Mouse (Mus musculus) thymus, adult 2 months (tissue): Measurements from ENCODE around the gene Txlnb.

Source experiments
- CTCF ChIP-seq: fragments of 200-500 bp; IDR thresholded peaks from 2 replicates; pipeline ENCODE4 v1.5.1; 2012; ENCODE audit warnings: mild to moderate bottlenecking, control low read depth, low read length, moderate library complexity, borderline replicate concordance; ENCODE audit not compliant: control insufficient read depth, poor library complexity, insufficient read depth; ENCODE audit errors: extremely low read depth
- POLR2A ChIP-seq: fragments of 200-500 bp; IDR thresholded peaks from 2 replicates; pipeline ENCODE4 v1.6.1; 2012; ENCODE audit warnings: mild to moderate bottlenecking, low read length, control low read depth, moderate library complexity; ENCODE audit not compliant: control insufficient read depth, poor library complexity, insufficient read depth; ENCODE audit errors: extremely low read depth

DNA sequence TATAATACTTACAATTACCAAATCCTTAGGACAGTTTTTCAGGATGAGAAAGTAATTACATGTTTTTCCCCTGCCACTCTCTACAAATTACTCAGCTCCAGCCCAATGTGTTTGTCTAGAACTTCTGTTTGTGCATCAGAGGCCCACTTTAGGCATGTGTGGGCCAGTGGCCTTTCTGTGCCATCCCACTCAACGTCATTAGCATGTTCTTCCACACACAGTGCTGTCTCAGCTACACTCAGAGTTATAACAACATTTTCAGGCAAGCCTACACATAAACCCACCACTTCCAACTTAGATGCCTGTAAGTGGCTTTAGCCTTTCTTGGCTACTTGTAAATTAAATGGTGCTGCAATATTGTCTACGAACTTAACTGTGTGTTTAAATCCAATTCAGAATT is 5.8 kb downstream of the Txlnb start:
- TF ChIP-seq CTCF (no peak), POLR2A (no peak)
